Mouse (Mus musculus): Measurements from ENCODE around the gene Prmt1.

DNA sequence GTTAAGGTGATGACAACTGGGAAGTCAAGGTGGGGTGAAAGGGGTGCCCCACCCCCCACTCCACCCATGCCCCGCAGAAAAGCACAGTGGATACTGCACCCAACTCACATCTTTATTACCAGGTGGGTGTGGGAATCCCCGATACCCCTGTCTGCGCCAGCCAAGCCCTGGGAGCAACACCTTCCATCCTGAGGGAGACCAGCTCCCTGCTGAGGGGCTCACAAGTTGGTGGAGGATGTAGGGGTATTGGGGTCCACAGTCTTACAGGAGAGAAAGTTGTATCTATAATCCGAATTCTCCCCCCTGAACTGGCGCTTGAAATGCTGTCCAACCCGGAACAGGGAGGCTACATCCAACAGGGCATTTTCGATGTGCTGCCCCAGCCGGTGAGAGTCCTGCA, 27.1 kb downstream of the Prmt1 start:
- TF ChIP-seq CTCF (IDR thresholded peaks at IDR 0.05; ENCODE audit: low read depth) (no peak), EP300 (IDR thresholded peaks at IDR 0.05; ENCODE audit: low read depth) (no peak)

Measured in liver, postnatal 0 days (tissue).